14 mouse cellular contexts compared by ENCODE assay signal in the genomic region with DNA sequence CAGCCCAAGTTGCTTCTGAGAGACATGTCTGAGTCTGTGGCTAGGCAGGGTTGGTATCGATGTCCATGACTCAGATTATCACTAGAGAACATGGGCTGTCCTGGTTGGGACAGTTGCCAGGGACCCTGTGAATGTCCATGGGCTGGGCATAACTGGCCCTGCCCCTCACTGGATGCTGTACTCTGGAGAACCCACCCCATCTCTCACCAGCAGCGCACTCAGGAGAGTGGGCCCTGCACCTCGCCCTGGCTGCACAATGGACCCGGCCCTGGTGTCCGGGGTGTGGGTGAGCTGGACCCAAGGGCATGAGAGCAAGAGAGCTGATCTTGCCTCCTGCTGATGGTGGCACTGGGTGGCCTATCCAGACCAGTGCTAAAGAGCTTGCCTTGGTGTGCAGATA.
"Had no signal": no experiment of that assay in that cellular context is flagged by ENCODE, and none has a peak within 500 bp of the region (broad histone marks: within the 10 kb centered on the region; RNA-seq: fewer than 3 reads in every experiment).

No protein-coding gene starts in this region.

- DNase-seq: kidney, adult 11 months; kidney, adult 9 months; kidney, postnatal 10 days; kidney, postnatal 4 days; lung, embryonic 14.5 days; lung, postnatal 10 days; lung, postnatal 4 days; midbrain, embryonic 14.5 days; thymus, postnatal 4 days had no signal

- H3K4me3 ChIP-seq: left cerebral cortex, adult 2 months; limb, embryonic 15.5 days; liver, embryonic 15.5 days; neural tube, embryonic 12.5 days had no signal

- H3K4me1 ChIP-seq: neural tube, embryonic 12.5 days had no signal

- H3K27ac ChIP-seq: left cerebral cortex, adult 2 months; limb, embryonic 15.5 days; neural tube, embryonic 12.5 days; stomach, postnatal 0 days had no signal

- H3K4me2 ChIP-seq: limb, embryonic 15.5 days; liver, embryonic 15.5 days; lung, embryonic 14.5 days; neural tube, embryonic 12.5 days had no signal

- H3K9me3 ChIP-seq: limb, embryonic 15.5 days; liver, embryonic 15.5 days; neural tube, embryonic 12.5 days had no signal

- H3K36me3 ChIP-seq: liver, embryonic 15.5 days; neural tube, embryonic 12.5 days had no signal

- H3K9ac ChIP-seq: limb, embryonic 15.5 days; liver, embryonic 15.5 days; lung, embryonic 14.5 days; neural tube, embryonic 12.5 days had no signal

- H3K27me3 ChIP-seq: limb, embryonic 15.5 days; liver, embryonic 15.5 days; neural tube, embryonic 12.5 days had no signal
